Mouse (Mus musculus): ENCODE data around the gene Serpinb1a.

Serpinb1a gene

DNA sequence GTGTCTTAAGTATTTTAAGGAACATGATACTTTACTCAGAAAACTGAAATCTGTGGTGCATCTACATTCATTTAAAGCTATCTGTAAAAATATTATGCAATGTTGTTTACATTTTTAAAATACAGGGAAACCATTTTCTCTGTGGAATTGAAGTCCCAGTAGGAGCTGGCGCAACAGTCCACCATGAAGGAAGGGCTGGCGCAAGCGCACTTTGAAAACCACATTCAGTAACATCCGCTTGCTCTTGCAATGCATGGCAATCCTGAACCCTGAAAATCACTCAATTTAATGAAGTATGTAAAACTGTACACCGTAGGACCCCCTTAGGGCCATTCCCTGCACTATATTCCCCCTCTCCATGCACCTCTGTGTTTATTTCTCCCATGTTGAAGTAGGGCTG is 16.5 kb downstream of the Serpinb1a start:
- DNase-seq (ENCODE audit: low spot score in 2 of 2): no peak

DNA sequence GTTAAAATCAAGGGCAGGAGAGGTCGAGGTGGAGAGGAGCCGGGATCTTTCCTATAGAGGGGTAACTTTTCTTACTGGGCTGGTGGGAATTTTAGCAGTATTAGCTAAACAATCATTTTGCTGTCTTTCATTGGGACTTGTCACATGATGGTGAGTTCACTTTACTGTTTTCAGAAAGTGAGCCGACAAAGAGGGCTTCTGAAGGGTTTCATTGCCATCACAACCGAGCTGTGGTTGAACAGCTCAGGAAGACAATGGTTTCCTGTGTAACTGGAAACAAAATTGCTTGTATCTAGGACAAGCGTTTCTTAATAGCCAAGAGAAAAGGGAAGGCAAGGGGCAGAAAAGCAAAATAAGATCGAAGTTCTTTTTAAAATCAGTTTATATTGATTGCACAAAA is 17.7 kb downstream of the Serpinb1a start:
- DNase-seq (ENCODE audit: low spot score in 2 of 2): no peak

DNA sequence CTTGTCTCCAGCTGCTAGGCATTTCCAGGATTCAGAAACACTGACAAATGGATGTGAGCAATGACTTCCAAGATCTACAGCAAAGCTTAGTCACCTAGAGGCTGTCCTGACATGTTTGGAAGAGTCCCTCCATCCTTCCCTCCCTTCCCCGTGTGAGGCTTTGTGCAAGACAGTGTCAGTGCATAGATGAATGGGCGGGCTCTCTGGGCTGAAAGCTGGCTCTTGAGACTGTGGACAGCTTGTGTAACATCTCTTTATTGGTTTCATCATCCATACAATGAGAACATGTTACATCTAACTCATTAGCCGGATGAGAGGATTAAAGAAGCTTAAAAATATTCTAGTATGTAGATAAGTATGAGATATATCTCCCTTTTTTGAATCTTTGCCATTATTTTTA is 18.2 kb downstream of the Serpinb1a start:
- DNase-seq (ENCODE audit: low spot score in 2 of 2): no peak

DNA sequence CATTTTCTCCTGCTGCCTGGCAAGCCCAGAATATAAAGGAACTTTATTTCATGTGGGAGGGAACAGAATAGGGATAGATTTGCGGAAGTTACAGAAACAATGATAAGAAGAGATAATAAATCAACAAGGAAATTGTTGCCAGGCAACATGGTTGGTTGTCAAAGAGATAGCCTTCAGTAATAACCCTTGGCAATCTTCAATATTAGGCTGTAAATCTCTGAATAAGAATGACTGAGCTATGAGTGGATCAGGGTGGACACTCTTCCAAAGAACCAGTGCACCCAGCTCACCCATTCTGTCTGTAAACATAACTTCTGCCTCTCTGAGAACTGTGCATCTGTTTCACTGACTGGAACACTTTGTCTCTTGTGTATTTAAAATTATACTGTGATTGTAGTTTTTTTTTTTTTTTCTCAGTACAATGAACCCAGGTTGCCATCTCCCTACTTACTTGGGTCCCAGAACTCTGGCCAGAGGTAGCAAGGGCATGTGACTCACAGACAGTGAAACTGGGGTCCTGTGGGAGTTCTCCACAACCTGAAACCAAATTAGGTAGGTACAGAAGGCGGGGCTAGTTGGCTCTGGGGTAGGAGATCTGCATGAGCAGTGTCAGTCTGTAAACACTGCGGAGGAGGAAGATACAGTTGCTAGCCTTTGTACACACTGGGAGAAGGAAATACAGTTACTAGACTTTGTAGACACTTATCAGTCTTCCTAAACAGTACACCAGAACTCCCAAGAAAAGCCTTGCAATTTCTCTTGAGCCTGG is 19.3 kb downstream of the Serpinb1a start:
- no peak for DNase-seq (ENCODE audit: low spot score in 2 of 2)

DNA sequence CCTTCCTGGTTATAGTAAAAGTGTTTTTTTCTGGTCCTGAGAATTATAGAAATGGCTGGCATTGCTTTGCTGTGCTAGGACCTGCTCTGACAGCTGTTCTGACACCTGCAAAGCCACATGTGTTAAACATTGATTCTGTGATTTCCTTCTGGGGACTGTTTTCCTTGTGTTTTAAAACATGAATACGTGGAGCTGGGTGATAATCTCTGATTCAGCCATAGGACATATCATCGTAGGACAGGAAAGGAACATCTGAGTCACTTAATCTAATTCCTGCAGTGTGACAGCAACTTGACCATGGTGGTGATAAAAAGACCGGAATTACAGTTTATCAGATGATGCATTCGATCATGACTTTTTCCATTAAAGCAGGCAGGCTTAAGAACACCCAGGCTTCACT is 22.1 kb downstream of the Serpinb1a start:
- no peak for DNase-seq (ENCODE audit: low spot score in 2 of 2)

DNA sequence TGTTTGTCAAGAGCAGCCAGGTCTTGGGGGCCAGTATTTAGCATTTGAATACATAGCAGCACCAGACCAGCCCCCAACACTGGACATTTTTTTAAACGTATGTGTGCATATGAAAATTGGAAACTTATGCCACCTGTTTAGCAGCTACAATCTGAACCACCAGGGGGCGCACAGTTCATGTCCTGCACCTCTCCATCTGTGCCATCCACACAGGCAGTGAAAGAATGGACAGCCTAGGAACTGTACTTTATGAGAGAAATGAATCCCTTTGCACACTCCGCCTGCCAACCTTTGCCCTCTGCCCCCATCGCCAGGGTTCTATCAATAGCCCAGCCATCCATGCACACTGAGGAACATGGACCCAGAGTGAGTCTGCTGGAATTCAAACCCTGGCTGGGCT is 23.0 kb downstream of the Serpinb1a start:
- peak in 1 of 2 experiments; percentile 19 for DNase-seq (ENCODE audit: low spot score in 2 of 2)

DNA sequence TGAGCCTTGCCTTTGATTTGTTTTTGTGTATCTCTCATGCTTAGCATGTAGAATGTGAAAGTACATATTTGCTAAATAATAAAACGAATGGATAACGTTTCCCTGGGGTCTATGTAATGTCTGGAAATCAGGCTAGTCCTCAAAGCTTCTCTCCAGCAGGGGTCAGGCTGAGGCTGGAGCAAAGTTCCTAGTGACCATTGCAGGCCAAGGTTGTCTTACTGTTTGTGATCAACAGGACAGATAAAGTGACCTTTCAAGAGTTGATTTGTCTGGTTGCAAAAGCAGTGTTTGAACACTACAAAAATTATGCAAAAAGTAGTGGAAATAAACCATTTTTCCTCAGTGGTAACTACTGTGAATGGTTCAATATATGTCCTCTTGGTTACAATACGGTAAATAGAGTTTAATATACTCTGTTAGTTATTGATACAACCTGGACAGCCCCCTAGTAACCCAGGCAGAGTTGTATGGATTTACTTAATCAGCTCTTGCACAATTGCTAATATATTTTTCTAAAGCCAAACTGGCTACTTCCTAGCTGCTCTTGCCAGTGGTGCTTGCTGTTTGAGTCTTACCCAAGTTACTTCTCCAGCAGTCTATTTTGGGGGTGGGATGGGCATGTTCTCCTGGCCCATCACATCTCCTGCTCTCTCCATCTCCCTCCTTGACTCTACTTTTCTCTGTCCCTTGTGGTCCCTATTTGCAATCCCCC is 23.7 kb downstream of the Serpinb1a start:
- no peak for DNase-seq (ENCODE audit: low spot score in 2 of 2)

DNA sequence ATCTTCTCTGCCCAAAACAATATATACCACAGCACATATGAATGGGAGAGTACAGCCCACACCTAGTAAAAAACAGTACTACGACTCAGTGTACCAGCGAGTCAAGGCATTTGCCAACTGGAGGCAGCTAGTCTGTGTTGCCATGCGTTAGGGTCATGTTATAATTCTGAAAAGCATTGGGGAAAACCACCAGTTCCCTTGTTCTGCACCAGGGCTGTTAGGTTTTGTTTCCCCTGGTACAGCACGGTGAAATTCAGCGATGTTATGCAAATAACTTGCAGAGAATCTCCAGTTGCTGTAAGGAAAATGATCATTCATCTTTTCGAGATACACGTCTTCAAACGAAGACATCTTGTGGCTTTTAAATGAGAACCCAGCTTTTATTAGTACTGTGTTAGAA is 25.4 kb downstream of the Serpinb1a start:
- no peak for DNase-seq (ENCODE audit: low spot score in 2 of 2)

DNA sequence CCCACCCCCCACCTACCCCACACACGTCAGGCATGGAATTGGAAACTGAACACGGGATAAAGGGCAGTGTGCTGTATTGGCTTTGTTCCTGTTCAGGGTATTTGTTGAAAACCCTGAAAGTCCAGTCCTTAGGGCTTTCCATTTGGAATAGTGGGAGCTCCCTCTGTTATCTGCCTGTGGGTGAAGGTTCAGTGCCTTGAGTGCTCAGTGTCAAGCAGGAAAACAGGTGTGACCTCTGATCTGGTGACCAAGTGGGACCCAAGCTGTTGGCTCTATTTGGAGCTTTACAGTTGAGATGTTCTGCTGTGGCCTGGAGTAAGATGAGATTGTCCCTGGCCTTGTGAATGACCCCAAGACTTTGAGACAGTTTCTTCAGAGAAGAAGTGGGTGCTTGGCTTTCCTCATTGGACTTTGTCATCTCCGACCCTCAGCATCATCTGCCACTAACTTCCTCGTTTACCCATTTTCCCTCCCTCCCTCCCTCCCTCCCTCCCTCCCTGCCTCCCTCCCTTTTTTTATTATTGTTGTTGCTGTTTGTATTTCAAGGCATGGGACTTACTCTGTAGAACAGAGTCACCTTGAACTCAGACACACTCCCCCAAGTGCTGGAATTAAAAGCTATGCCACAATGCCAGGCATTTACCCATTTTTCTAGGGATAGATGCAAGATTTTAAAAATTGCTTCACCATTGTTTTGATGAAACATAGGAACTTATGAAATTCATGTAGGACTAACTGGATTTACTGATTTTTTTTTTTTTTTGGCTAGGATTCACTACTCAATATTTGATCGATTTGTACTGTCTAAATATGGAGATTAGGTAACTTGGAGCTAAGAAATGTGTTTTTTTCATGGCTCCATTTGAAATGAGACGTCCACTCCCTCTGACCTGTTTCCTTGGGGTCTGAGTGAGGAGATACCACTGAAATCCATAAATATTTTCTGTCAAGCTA is 26.3 kb downstream of the Serpinb1a start:
- DNase-seq (ENCODE audit: low spot score in 2 of 2): no peak

DNA sequence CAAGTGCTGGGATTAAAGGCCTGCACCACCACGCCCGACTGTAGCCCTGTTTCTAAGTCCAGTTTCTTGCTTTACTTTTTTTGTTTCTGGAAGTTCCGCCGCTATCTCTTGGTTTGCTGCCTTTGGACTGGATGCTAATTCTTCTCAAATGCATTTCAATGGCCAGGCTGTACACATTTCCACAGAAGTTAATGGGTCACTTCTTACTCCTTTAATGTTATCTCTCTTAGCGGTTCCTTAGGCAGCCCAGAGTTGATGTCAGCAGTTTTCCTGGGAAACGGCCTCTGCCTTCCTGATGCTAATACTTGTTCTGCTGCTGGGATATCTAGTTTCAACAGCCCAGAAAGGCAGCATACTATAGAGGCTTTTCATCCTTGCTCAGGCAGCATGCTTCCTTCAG is 27.9 kb downstream of the Serpinb1a start:
- no peak for DNase-seq (ENCODE audit: low spot score in 2 of 2)

DNA sequence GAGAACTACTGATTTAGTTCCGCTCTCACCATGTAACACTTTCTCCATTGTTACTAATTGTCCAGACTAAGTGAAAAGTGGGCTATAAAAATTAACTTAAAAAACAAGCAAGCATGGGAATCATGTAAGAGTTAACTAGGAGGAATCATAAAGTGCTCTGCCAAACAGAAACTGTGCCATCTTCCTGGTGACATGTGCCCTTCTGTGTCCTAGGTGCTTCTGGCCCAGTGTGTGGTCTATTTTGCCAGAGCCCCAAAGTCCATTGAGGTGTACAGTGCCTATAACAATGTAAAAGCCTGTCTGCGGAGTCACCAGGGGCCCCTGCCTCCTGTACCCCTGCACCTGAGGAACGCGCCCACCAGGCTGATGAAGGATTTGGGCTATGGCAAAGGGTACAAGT is 29.3 kb downstream of the Serpinb1a start:
- no peak for DNase-seq (ENCODE audit: low spot score in 2 of 2)

DNA sequence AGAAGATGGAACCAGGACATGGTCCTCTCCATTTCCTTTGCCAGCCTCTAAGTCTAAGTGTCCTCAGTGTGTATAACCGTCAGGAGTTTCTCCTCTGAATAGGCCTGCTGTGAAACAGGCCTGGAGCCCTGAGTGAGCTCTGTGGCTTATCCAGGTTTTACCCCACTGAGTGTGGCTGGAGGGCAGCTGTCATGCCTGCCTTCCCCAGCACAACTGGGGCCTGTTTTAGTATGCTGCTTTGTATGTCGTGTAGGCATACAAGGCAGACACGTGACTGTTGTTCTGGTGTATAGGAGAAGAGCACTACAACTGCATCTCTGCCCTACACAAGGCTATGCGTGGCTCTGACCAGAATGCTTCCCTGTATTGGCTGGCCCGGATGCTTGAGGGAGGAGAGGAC is 31.1 kb downstream of the Serpinb1a start:
- no peak for DNase-seq (ENCODE audit: low spot score in 2 of 2)

DNA sequence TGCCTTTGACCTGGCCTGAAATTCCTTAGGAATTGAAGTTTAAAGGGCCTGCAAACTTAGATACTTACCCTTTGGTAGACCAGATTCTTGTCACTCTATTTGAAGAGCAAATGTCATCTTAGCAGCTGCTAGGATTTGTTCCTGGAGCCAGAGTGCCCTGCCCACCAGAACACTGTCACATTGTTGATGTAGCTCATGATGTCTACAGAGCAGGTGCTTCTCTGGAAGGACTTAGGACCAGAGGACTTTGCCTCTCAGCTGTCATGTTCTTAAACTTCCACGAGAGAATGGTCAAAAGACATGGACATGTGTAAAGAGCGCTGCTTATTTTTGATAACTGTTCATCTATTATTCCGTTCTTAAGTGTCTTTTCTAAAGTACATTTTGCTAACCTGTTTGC is 31.7 kb downstream of the Serpinb1a start:
- DNase-seq (ENCODE audit: low spot score in 2 of 2): no peak

DNA sequence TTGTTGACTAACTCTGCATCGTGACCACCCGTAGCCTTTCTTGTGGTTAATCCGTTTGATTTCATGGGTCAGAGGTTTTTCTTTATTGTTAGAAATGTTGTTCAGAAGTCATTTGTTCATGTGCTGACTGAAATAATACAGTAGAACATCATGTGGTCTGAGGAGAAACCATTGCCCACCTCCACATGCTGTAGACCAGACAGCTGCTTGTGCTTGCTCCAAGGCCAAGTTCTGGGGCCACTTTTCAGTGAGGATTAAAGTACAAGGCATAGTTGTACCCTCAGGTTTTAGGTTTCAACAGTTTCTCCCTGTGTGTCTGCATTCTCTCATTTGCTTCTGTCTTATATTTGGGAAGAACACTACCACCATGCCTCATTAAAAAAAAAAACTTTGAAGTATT is 43.4 kb downstream of the Serpinb1a start:
- DNase-seq (ENCODE audit: low spot score in 2 of 2): no peak

DNA sequence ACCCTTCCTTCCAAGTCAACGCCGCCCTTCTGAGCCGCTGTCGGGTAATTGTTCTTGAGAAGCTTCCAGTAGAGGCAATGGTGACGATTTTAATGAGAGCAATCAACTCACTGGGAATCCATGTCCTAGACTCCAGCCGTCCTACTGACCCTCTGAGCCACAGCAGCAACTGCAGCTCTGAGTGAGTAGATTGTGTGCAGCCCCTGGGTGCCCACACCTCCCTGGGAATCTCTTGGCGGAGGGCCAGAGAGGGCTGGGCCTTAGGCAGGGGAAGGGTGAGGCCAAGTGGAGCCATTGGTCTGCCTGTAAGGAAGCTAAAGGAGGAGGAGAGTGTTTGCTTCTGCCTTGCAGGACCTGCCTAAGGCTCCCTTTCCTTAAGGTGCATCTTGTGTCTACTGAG is 44.2 kb downstream of the Serpinb1a start:
- DNase-seq (ENCODE audit: low spot score in 2 of 2): no peak

DNA sequence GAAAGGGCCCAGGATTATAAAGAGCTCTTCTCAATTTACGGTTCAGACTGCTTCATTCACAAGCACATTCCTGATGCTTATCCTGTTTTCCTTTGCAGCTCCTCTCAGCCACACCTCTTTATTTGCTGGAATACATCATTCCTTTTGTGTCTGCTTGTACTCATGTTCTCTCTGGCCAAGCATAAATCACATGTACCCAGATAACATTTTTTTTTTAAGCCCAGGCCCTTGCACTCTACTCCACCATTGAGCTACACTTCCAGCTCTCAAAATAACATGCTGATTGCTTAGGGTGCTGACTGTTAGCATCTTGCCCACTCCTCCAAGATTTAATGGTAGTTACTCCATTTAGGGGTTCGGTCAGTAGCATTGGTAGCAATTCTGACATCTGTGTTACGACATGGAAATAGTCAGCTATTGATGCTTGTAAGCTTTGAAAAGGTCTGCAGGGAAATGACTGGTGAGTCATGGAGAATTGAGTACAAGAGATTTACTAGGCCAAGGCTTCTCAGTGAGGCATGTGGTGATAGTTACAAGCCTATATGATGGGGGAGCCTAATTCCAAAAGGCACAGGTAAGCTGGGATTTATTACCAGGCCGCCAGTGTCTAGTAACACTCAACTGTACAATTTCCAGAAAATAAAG is 47.2 kb downstream of the Serpinb1a start:
- no peak for DNase-seq (ENCODE audit: low spot score in 2 of 2)

DNA sequence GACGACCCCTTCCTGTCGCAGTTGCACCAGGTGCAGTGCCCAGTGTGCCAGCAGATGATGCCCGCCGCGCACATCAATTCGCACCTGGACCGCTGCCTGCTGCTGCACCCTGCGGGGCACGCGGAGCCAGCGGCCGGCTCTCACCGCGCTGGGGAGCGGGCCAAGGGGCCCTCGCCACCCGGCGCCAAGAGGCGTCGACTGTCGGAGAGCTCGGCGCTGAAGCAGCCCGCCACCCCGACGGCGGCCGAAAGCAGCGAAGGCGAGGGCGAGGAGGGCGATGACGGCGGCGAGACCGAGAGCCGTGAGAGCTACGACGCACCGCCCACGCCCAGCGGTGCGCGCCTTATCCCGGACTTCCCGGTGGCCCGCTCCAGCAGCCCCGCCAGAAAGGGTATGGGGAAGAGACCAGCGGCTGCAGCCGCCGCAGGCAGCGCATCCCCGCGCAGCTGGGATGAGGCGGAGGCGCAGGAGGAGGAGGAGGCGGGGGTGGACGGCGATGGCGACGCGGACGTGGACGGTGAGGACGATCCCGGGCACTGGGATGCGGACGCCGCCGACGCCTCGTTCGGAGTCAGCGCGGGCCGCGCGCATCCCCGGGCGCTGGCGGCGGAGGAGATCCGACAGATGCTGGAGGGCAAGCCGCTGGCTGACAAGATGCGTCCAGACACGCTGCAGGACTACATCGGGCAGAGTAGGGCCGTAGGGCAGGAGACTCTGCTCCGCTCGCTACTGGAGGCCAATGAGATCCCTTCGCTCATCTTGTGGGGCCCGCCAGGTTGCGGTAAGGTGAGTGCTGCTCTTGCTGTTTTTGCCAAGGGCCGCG is 48.5 kb downstream of the Serpinb1a start, which contains the start of gene D930007J09Rik:
Gene D930007J09Rik (minus strand): TSS at position 591 of the 823 bp plus-strand sequence.
- peak; percentile 31 to 45 for DNase-seq (ENCODE audit: low spot score in 2 of 2)

DNA sequence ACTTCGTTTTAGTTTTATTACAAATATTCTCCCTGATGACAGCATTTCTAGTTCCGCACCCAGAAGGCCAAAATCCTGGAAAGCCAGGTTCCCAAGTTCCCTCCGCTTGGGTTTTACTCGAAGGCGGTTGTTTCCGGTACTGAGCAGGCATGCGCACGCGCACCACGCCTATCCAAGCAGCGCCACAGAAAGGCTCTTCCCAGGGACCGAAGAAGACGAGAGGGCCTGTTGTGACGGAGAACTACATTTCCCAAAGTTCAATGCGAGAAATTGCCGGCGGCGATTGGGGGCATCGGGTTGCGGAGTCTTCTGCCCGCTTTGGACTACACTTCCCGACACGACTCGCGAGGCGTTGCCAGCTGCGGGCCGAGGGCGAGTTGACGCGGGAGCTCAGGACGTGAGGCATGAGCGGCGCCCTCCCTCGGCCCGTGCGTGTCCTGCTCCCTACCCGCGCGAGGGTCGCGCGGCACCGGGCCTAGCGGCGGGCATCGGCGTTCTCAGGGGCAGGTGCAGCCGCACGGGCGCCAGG is 49.2 kb downstream of the Serpinb1a start, which contains the start of gene Wrnip1:
Gene Wrnip1 (plus strand): TSS at position 346 of the 529 bp plus-strand sequence.
- DNase-seq (ENCODE audit: low spot score in 2 of 2): peak; percentile 97 to 99

DNA sequence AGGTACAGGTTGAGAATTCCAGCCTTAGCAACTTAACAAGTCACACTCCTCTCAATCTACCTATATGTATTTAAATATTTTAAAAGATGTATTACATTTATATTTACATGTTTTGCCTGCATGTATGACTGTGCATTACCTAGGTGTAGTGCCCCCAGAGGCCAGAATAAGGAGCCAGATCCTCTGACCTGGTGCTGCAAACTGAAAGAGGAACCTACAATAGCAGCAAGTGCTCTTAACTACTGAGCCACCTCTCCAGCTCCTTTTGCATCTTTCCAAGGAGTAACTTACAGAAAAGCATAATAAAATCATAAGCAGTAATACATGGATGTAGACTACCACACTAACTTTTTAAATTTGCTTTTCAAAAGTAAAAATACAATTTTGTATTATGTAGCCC is 50.1 kb downstream of the Serpinb1a start:
- DNase-seq (ENCODE audit: low spot score in 2 of 2): no peak

DNA sequence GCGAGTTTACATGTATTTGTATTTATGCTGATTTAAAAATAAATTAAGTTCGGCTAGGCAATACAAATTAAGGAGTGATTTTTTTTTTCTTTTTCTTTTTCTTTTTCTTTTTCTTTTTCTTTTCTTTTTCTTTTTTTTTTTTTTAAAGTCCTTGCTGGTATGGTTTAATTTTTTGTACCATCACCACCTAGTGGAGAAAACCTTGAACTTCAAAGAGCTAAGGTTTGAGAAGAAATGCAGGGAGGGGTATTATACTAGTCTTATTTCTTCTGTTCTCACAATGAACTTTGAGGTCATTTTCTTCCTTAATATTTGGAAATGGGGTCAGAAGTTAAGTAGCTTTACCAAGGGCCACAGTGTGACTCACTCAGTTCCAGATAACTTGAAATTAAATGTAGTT is 51.9 kb downstream of the Serpinb1a start:
- no peak for DNase-seq (ENCODE audit: low spot score in 2 of 2)
